Mouse (Mus musculus) embryonic fibroblast, embryonic 13.5 days (primary cell): Measurements from ENCODE around the gene Lyrm2.

Source experiments
- CTCF ChIP-seq: IDR thresholded peaks from 2 replicates; pipeline ENCODE4 v1.5.1; 2011; ENCODE audit warnings: mild to moderate bottlenecking, control low read depth, low read length, moderate library complexity, borderline replicate concordance; ENCODE audit not compliant: insufficient read depth
- POLR2A ChIP-seq: IDR thresholded peaks from 2 replicates; pipeline ENCODE4 v1.6.1; 2011; ENCODE audit warnings: low read depth, mild to moderate bottlenecking, control low read depth, low read length, moderate library complexity

GRCm38 (mm10) chr4:32817478-32817877, 17.4 kb downstream of the Lyrm2 start:
- no peak for TF ChIP-seq CTCF
- TF ChIP-seq POLR2A, result no peak
